Mouse (Mus musculus): ENCODE results near the gene Elk3.

The Elk3 gene

GRCm38 (mm10) chr10:93242208-93242607 lies 68.7 kb downstream of the Elk3 start:
- DNase-seq (ENCODE audit: low read depth, low spot score) = no peak

- DNase-seq (ENCODE audit: low read depth, low spot score) = no peak
Observed at GRCm38 (mm10) chr10:93239201-93239806, 71.6 kb downstream of the Elk3 start.

- no peak for DNase-seq (ENCODE audit: low read depth, low spot score)
Observed at GRCm38 (mm10) chr10:93234692-93235091, 76.2 kb downstream of the Elk3 start.

- no peak for DNase-seq (ENCODE audit: low read depth, low spot score)
Observed at GRCm38 (mm10) chr10:93233665-93234194, 77.2 kb downstream of the Elk3 start.

- no peak for DNase-seq (ENCODE audit: low read depth, low spot score)
Observed at GRCm38 (mm10) chr10:93231893-93232292, 79.0 kb downstream of the Elk3 start.

GRCm38 (mm10) chr10:93231490-93231889 lies 79.4 kb downstream of the Elk3 start:
- DNase-seq (ENCODE audit: low read depth, low spot score) = no peak

DNA sequence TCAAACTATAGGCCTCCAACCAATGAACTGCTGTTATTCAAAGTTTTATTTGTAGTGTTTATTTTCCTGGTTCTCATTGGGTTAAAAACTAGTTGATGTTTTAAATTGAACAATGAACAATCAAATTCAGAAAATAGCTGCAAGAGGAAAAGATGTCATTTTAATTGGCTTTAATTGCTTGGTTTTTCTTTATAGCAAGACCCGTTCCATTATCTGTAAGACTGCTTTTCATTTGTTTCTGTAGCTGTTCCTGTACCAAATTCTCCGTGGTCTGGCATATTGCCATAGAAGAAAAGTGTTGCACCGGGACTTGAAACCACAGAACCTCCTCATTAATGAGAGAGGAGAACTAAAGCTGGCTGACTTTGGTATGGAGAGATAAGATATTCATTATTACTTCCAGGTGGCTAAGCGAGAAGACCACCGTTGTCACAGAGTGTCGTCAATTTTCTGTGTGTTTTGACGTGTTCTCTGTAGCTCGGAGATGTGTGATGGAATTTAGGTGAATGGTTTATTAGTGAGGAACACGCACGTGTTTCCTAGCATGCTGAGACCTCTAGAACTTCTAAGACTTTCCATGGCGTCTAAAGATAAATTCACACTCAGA lies 82.4 kb downstream of the Elk3 start:
- no peak for DNase-seq (ENCODE audit: low read depth, low spot score)

- DNase-seq (ENCODE audit: low read depth, low spot score) = no peak
Observed at GRCm38 (mm10) chr10:93227921-93228320, 83.0 kb downstream of the Elk3 start.

DNA sequence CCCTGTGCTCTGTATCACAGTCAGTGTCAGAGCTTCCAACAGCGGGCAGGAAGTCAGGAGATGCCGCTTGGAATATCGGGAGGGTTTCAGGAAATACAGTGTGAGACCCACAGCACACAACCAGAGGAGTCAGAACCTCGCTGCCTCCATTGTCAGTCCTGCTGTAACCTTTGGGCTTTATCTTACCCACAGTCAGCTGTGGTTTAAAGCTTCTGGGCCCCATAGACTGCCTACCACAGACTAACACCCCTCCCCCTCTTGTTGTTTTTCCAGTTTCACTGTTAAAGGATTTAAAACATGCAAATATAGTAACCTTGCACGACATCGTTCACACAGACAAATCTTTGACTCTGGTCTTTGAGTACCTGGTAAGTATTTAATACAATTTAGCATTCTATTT lies 85.2 kb downstream of the Elk3 start:
- DNase-seq (ENCODE audit: low read depth, low spot score) = no peak

- no peak for DNase-seq (ENCODE audit: low read depth, low spot score)
Observed at GRCm38 (mm10) chr10:93215051-93215763, 95.7 kb downstream of the Elk3 start.

- DNase-seq (ENCODE audit: low read depth, low spot score) = no peak
Observed at GRCm38 (mm10) chr10:93214251-93214650, 96.7 kb downstream of the Elk3 start.

GRCm38 (mm10) chr10:93213339-93213738 lies 97.6 kb downstream of the Elk3 start:
- no peak for DNase-seq (ENCODE audit: low read depth, low spot score)

DNA sequence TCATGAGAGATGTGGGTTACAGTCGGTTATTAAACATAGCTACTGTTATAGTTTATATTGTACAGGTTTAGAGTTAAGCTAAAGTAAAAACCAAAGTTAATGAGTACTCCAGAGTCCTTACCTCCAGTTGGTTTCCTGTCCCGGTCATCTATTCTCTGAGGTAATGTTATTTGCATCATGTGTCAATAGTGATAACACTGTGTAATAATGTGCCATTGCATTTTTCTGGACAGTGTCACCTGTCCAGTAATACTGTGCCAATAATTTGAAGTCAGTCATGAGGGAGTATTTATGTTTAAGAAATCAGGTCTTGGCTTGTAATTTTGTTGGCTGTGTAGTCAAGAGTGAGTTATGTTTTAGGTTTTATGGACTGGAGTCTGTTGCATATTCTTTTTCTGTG lies 98.2 kb downstream of the Elk3 start:
- no peak for DNase-seq (ENCODE audit: low read depth, low spot score)

GRCm38 (mm10) chr10:93207176-93207575 lies 103.8 kb downstream of the Elk3 start:
- no peak for DNase-seq (ENCODE audit: low read depth, low spot score)

GRCm38 (mm10) chr10:93205287-93205956 lies 105.5 kb downstream of the Elk3 start:
- no peak for DNase-seq (ENCODE audit: low read depth, low spot score)

DNA sequence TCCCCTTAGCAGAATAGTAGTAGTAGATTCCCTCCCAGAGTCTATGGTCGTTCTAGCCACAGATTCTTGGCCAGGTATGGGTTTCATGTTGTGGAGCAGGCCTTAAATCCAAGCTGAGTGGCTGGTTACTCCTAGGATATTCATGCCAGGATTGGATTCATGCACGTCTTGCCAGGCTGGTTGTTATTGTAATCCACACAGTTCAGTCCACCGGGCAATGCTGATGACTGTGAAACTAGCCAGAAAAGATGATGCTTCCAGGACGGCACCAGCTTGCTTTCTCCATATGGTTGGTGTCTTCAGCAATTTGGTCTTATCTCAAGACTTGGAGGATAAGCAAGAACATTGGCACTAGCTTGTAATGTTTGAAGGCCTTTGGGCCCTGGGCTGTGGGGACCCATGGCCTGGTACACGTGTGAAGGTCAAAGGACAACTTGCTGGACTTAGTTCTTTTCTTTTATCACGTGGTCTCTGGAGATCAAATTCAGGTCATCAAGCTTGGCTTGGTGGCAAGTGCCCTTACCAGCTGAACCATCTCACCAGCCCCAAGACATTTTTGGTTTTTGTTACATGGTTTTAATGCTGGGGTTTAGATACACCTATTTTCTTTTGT lies 109.0 kb downstream of the Elk3 start:
- no peak for DNase-seq (ENCODE audit: low read depth, low spot score)

DNA sequence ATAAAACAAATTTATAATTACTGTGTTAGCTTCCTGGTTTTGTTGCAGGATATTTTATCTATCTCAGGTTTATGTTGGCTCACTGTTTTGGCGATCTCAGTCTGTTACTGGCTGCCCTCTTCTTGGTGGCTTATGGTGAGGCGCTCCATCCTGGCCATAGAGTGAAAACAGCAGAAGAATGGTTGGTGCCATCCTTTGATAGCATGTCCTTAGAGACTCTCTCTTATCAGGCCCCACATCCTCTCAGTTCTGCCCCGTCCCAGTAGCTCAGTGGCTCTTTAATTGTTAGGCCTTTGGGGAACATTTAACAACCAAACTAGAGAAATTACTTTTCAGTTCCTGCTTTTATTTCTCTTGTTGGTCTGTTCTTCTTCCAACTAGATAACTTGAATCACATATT lies 112.0 kb downstream of the Elk3 start:
- no peak for DNase-seq (ENCODE audit: low read depth, low spot score)
